Mouse (Mus musculus): ENCODE data around the gene Zfp827. TPM values are rescaled to one million over a fixed set of nuclear protein-coding genes. Genes with fewer than 3 reads are reported as not detected.

Gene Zfp827
- 12.0 and 13.0 TPM in 2 replicates for polyA plus RNA-seq (2016; fragmentation: Nextera tagmentation; extraction: Ambion mirVana)

GRCm38 (mm10) chr8:79027977-79028487 lies at the start of gene Zfp827:
Zfp827 (plus strand) TSS chr8:79028437.
- Histone ChIP-seq H3K9ac (replicated peaks) (peak within 1 kb of the TSS; percentile 100), H3K4me2 (replicated peaks) (peak within 1 kb of the TSS; percentile 88), H3K27ac (replicated peaks) (peak within 1 kb of the TSS; percentile 100), H3K9me3 (no peaks in the 10 kb centered on the region), H3K27me3 (no peaks in the 10 kb centered on the region), H3K4me1 (peaks cover 23% of the 10 kb centered on the region), H3K4me3 (peak within 1 kb of the TSS; percentile 91), H3K36me3 (no peaks in the 10 kb centered on the region)
- under 1% methylated on average over 32 of the region's 32 CpGs for WGBS
- peak; percentile 79 for ATAC-seq (ENCODE audit: low FRiP score, low read depth)

DNA sequence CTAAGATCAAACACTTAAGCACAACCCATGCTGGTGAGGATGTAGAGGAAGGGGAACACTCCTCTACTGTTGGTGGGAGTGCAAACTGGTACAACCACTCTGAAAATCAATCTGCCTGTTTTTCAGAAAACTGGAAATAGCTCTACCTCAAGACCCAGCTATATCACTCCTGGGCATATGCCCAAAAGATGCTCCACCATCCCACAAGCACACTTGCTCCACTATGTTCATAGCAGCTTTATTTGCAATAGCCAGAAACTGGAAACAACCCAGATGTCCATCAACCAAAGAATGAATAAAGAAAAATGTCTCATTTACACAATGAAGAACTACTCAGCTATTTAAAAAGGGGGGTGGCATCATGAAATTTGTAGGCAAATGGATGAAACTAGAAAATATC lies 23.9 kb upstream of the Zfp827 start:
- ATAC-seq (ENCODE audit: low FRiP score, low read depth): no peak
- Histone ChIP-seq H3K9ac (replicated peaks) (no peak overlapping the region), H3K4me2 (replicated peaks) (no peak overlapping the region), H3K4me1 (no peaks in the 10 kb centered on the region), H3K9me3 (no peaks in the 10 kb centered on the region), H3K36me3 (no peaks in the 10 kb centered on the region), H3K27ac (replicated peaks) (no peak overlapping the region), H3K4me3 (no peak overlapping the region), H3K27me3 (no peaks in the 10 kb centered on the region)

- Histone ChIP-seq H3K4me3 (no peak overlapping the region), H3K27ac (replicated peaks) (no peak overlapping the region), H3K36me3 (no peaks in the 10 kb centered on the region), H3K9ac (replicated peaks) (no peak overlapping the region), H3K4me1 (no peaks in the 10 kb centered on the region), H3K27me3 (no peaks in the 10 kb centered on the region), H3K4me2 (replicated peaks) (no peak overlapping the region), H3K9me3 (no peaks in the 10 kb centered on the region)
- no peak for ATAC-seq (ENCODE audit: low FRiP score, low read depth)
- WGBS: 83% methylated on average over 5 of the region's 5 CpGs
These were observed 13.2 kb upstream of the Zfp827 start for GRCm38 (mm10) chr8:79015061-79015460.

GRCm38 (mm10) chr8:79016076-79016475 lies 12.2 kb upstream of the Zfp827 start:
- H3K4me1 ChIP-seq: no peaks in the 10 kb centered on the region
- no peak for ATAC-seq (ENCODE audit: low FRiP score, low read depth)
- WGBS: 87% methylated on average over 4 of the region's 4 CpGs
- no peak overlapping the region for H3K9ac ChIP-seq (replicated peaks)
- no peak overlapping the region for H3K4me2 ChIP-seq (replicated peaks)
- no peaks in the 10 kb centered on the region for H3K36me3 ChIP-seq
- no peak overlapping the region for H3K4me3 ChIP-seq
- H3K27ac ChIP-seq (replicated peaks): no peak overlapping the region
- no peaks in the 10 kb centered on the region for H3K27me3 ChIP-seq
- no peaks in the 10 kb centered on the region for H3K9me3 ChIP-seq

DNA sequence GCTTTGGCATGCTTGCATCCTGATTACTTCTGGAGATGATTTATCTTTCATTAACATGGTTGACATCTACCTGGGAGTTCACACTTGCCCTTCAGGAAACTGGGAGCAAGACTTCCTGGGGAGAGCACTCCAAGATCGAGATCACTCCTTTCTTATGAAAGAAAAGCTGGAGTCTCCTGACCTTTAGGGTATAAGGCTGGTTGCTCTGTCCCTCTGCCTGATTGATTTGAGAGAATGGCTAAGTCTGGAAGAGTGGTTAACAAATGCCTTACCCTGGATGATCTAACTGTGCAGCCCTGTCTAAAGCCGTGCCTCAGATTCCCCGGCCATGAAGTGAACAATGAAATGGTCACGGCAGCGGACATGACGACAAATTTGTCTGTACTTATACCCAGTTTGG lies 11.7 kb upstream of the Zfp827 start:
- H3K36me3 ChIP-seq: no peaks in the 10 kb centered on the region
- no peaks in the 10 kb centered on the region for H3K27me3 ChIP-seq
- WGBS: 54% methylated on average over 6 of the region's 6 CpGs

GRCm38 (mm10) chr8:79023922-79024321 lies 4.3 kb upstream of the Zfp827 start:
- 97% methylated on average over 1 of the region's 1 CpGs for WGBS
- Histone ChIP-seq H3K4me3 (no peak overlapping the region), H3K9ac (replicated peaks) (no peak overlapping the region), H3K27me3 (no peaks in the 10 kb centered on the region), H3K36me3 (no peaks in the 10 kb centered on the region), H3K9me3 (no peaks in the 10 kb centered on the region), H3K4me1 (no peaks in the 10 kb centered on the region), H3K27ac (replicated peaks) (no peak overlapping the region), H3K4me2 (replicated peaks) (no peak overlapping the region)
- ATAC-seq (ENCODE audit: low FRiP score, low read depth): no peak

More for the DNA sequence above, 11.7 kb upstream of the Zfp827 start:
- no peaks in the 10 kb centered on the region for H3K4me1 ChIP-seq
- no peak overlapping the region for H3K4me2 ChIP-seq (replicated peaks)
- H3K9ac ChIP-seq (replicated peaks): no peak overlapping the region
- no peak for ATAC-seq (ENCODE audit: low FRiP score, low read depth)
- H3K4me3 ChIP-seq: no peak overlapping the region
- no peaks in the 10 kb centered on the region for H3K9me3 ChIP-seq
- no peak overlapping the region for H3K27ac ChIP-seq (replicated peaks)

- Histone ChIP-seq H3K4me3 (peak overlapping the region; percentile 91), H3K4me1 (peaks cover 16% of the 10 kb centered on the region), H3K9ac (replicated peaks) (no peak overlapping the region), H3K9me3 (no peaks in the 10 kb centered on the region), H3K4me2 (replicated peaks) (peak overlapping the region; percentile 88), H3K27ac (replicated peaks) (peak overlapping the region; percentile 100; the same call in 1 of the 2 replicates), H3K36me3 (no peaks in the 10 kb centered on the region), H3K27me3 (no peaks in the 10 kb centered on the region)
- no peak for ATAC-seq (ENCODE audit: low FRiP score, low read depth)
- WGBS: 23% methylated on average over 3 of the region's 3 CpGs
These were observed 918 bp upstream of the Zfp827 start for GRCm38 (mm10) chr8:79027319-79027718.

DNA sequence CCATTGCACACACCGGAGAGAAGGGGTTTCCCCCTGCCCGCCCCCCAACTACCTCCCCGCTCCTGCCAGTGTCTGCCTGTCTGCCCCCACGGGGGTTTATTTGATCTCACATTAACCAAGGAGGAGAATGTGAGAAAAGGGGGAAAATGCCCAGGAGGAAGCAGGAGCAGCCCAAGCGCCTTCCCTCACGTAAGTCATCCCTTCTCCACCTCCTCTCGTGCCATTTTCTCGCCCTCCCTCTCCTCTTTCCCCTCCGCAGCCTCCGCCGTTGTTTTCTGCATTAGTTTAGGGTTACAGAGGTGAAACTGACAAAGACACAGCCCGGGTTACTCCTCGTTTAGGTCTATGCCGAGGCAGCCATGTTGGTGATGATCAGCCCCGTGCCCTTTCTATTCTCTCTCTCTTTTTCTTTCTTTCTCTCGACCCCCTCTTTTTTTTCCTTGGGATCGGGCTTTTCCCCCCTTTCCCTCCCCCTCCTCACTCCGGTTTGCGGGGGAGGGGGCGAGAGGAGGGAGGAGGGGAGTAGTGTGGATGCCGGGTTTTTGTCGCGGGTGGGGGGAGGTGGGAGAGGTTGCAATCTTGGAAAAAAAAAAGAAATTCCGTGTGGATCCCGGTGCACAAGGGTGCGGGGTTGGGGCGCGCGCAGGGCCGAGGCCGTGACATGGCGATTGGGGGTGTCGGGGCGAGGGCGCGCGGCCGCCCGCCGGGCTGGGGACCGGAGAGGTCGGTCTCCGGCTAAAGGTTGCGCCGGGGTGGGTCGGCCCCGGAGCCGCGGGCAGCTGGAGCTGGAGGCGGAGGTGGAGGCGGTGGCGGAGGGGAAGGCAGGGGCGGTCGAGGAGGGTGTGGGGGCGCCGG lies 531 bp downstream of the Zfp827 start:
- peaks cover 30% of the 10 kb centered on the region for H3K4me1 ChIP-seq
- peak overlapping the region; percentile 91 for H3K4me3 ChIP-seq
- H3K27me3 ChIP-seq: no peaks in the 10 kb centered on the region
- H3K36me3 ChIP-seq: no peaks in the 10 kb centered on the region
- under 1% methylated on average over 52 of the region's 56 CpGs for WGBS
- H3K27ac ChIP-seq (replicated peaks): peak overlapping the region; percentile 100
- ATAC-seq (ENCODE audit: low FRiP score, low read depth): no peak
- peak overlapping the region; percentile 100 for H3K9ac ChIP-seq (replicated peaks)
- H3K4me2 ChIP-seq (replicated peaks): peak overlapping the region; percentile 88
- no peaks in the 10 kb centered on the region for H3K9me3 ChIP-seq

- Histone ChIP-seq H3K27ac (replicated peaks) (peak overlapping the region; percentile 100), H3K4me3 (peak overlapping the region; percentile 91), H3K9ac (replicated peaks) (peak overlapping the region; percentile 100), H3K4me2 (replicated peaks) (peak overlapping the region; percentile 88), H3K36me3 (no peaks in the 10 kb centered on the region), H3K9me3 (no peaks in the 10 kb centered on the region), H3K4me1 (peaks cover 34% of the 10 kb centered on the region), H3K27me3 (no peaks in the 10 kb centered on the region)
- whole genome bisulfite sequencing: 1% methylated on average over 44 of the region's 99 CpGs
- peak; percentile 90 for ATAC-seq (ENCODE audit: low FRiP score, low read depth)
These were observed 1.4 kb downstream of the Zfp827 start for GRCm38 (mm10) chr8:79029396-79030325.

DNA sequence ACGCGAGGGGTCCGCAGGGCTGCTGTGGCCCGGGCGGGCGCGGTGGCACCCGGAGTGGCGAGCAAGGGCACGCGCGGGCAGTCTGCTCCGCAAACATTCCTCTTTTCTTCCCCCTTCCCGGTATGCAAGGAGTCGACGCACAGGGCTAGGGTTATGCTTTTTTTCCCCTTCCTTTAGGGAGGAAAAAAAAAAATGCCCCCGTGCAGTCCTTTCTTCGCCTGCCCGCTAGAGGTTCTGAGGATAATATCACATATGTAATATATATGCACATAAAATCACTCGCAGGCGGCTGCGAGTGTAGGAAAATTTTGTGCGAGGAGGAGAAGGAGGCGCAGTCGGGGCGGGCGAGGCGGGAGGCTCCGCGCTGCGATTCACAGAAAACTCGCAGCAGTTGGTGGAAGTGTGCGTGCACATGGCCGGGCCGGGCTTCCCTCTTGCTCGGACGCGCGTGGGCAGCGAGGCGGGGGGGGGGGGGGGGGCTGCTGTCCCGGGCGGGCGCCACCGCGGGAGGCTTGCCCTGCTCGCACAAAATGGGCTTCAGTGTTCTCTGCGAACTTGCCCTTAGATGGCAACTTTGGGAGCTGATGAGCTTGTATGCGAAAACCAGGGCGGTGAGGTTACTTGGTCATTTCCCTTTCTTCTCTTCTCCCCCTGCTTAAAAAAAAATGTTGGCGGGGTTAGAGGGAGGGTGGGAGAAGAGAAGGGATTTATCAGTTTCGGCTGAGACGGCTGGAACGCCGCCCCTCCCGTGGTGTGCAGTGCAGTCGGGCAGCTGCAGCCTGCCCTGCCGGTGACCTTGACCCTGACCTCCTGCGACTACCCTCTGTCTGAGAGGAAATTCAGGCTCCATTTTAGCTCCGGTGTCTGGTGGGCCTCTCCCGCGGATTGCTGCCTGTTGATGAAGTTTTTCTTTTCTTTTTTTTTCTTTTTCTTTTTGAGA lies 2.4 kb downstream of the Zfp827 start:
- ATAC-seq (ENCODE audit: low FRiP score, low read depth): no peak
- WGBS: under 1% methylated on average over 50 of the region's 62 CpGs

DNA sequence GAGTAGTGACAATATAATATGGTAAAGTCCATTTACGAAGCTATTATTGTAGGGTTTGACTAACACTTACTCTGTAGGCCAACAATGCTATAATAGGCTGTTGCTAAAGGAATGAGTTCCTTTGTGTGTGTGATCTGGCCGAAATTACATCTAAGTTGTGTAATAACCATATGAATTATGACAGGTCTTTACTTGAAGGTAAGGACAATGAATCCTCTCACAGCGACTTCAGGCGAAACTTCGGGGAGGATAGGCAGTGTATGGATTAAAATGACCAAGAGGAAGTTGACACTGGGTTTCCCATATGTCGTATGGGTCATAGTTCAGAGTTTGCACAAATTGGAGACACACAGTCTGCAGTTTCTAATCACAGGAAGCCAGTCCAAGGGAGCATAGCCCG lies 9.3 kb downstream of the Zfp827 start:
- H3K4me1 ChIP-seq: peaks cover 15% of the 10 kb centered on the region
- no peak overlapping the region for H3K4me2 ChIP-seq (replicated peaks)
- H3K36me3 ChIP-seq: peaks cover 12% of the 10 kb centered on the region; the same call in 1 of the 2 replicates
- no peak overlapping the region for H3K27ac ChIP-seq (replicated peaks)
- no peak for ATAC-seq (ENCODE audit: low FRiP score, low read depth)
- 91% methylated on average over 7 of the region's 7 CpGs for WGBS
- no peak overlapping the region for H3K4me3 ChIP-seq
- no peaks in the 10 kb centered on the region for H3K27me3 ChIP-seq
- H3K9me3 ChIP-seq: no peaks in the 10 kb centered on the region
- H3K9ac ChIP-seq (replicated peaks): no peak overlapping the region

More for the DNA sequence above, 2.4 kb downstream of the Zfp827 start:
- no peaks in the 10 kb centered on the region for H3K9me3 ChIP-seq
- H3K4me1 ChIP-seq: peaks cover 34% of the 10 kb centered on the region
- no peaks in the 10 kb centered on the region for H3K27me3 ChIP-seq
- H3K9ac ChIP-seq (replicated peaks): peak overlapping the region; percentile 100
- H3K4me2 ChIP-seq (replicated peaks): peak overlapping the region; percentile 88
- H3K4me3 ChIP-seq: peak overlapping the region; percentile 91
- H3K27ac ChIP-seq (replicated peaks): peak overlapping the region; percentile 100
- H3K36me3 ChIP-seq: no peaks in the 10 kb centered on the region
